Mouse (Mus musculus): ENCODE measurements around the gene Fbxo34. TPM values are rescaled to one million over a fixed set of nuclear protein-coding genes. Genes with fewer than 3 reads are reported as not detected.
A peak's percentile ranks its signal among the peaks of the same experiment; 100 is the strongest.

The Fbxo34 gene
- polyA plus RNA-seq, 1 experiment, result 30.8 TPM

- H3K27ac ChIP-seq (ENCODE audit: insufficient read depth, low read length), result no peak overlapping the region
- no peaks in the 10 kb centered on the region for H3K27me3 ChIP-seq (ENCODE audit: control insufficient read depth, insufficient read depth, low read length)
- WGBS, result 81% methylated on average over 4 of the region's 4 CpGs
- TF ChIP-seq POLR2A (IDR thresholded peaks at IDR 0.05; ENCODE audit: borderline replicate concordance, insufficient read depth, low read length) (no peak), CTCF (IDR thresholded peaks at IDR 0.05; ENCODE audit: borderline replicate concordance, insufficient read depth, low read depth, low read length) (no peak)
- DNase-seq, result no peak
- no peak overlapping the region for H3K4me3 ChIP-seq (replicated peaks; ENCODE audit: insufficient read depth, low read depth, low read length)
- H3K4me1 ChIP-seq (ENCODE audit: control insufficient read depth, insufficient read depth, low read length), result no peaks in the 10 kb centered on the region
These were observed 12.2 kb downstream of the Fbxo34 start for GRCm38 (mm10) chr14:47462453-47462852.

- Histone ChIP-seq H3K27ac (ENCODE audit: insufficient read depth, low read length) (no peak overlapping the region), H3K4me3 (replicated peaks; ENCODE audit: insufficient read depth, low read depth, low read length) (no peak overlapping the region), H3K27me3 (ENCODE audit: control insufficient read depth, insufficient read depth, low read length) (no peaks in the 10 kb centered on the region), H3K4me1 (ENCODE audit: control insufficient read depth, insufficient read depth, low read length) (no peaks in the 10 kb centered on the region)
- DNase-seq, result no peak
- 80% methylated on average over 9 of the region's 9 CpGs for WGBS
- TF ChIP-seq CTCF (IDR thresholded peaks at IDR 0.05; ENCODE audit: borderline replicate concordance, insufficient read depth, low read depth, low read length), result no peak
- no peak for TF ChIP-seq POLR2A (IDR thresholded peaks at IDR 0.05; ENCODE audit: borderline replicate concordance, insufficient read depth, low read length)
These were observed 12.7 kb downstream of the Fbxo34 start for GRCm38 (mm10) chr14:47462877-47463460.

- TF ChIP-seq POLR2A (IDR thresholded peaks at IDR 0.05; ENCODE audit: borderline replicate concordance, insufficient read depth, low read length) (no peak), CTCF (IDR thresholded peaks at IDR 0.05; ENCODE audit: borderline replicate concordance, insufficient read depth, low read depth, low read length) (no peak)
- H3K4me1 ChIP-seq (ENCODE audit: control insufficient read depth, insufficient read depth, low read length), result no peaks in the 10 kb centered on the region
- H3K4me3 ChIP-seq (replicated peaks; ENCODE audit: insufficient read depth, low read depth, low read length), result no peak overlapping the region
- no peaks in the 10 kb centered on the region for H3K27me3 ChIP-seq (ENCODE audit: control insufficient read depth, insufficient read depth, low read length)
- no peak for DNase-seq
- no peak overlapping the region for H3K27ac ChIP-seq (ENCODE audit: insufficient read depth, low read length)
- 52% methylated on average over 10 of the region's 10 CpGs for WGBS
These were observed 14.2 kb downstream of the Fbxo34 start for GRCm38 (mm10) chr14:47464426-47464825.

GRCm38 (mm10) chr14:47465468-47466175 is 15.4 kb downstream of the Fbxo34 start:
- Histone ChIP-seq H3K27ac (ENCODE audit: insufficient read depth, low read length) (no peak overlapping the region), H3K4me3 (replicated peaks; ENCODE audit: insufficient read depth, low read depth, low read length) (no peak overlapping the region), H3K27me3 (ENCODE audit: control insufficient read depth, insufficient read depth, low read length) (no peaks in the 10 kb centered on the region), H3K4me1 (ENCODE audit: control insufficient read depth, insufficient read depth, low read length) (no peaks in the 10 kb centered on the region)
- TF ChIP-seq CTCF (IDR thresholded peaks at IDR 0.05; ENCODE audit: borderline replicate concordance, insufficient read depth, low read depth, low read length), result no peak
- WGBS, result 52% methylated on average over 7 of the region's 7 CpGs
- DNase-seq, result no peak

- no peaks in the 10 kb centered on the region for H3K27me3 ChIP-seq (ENCODE audit: control insufficient read depth, insufficient read depth, low read length)
- TF ChIP-seq CTCF (IDR thresholded peaks at IDR 0.05; ENCODE audit: borderline replicate concordance, insufficient read depth, low read depth, low read length) (peak; percentile 77), POLR2A (IDR thresholded peaks at IDR 0.05; ENCODE audit: borderline replicate concordance, insufficient read depth, low read length) (peak; percentile 75)
- H3K4me1 ChIP-seq (ENCODE audit: control insufficient read depth, insufficient read depth, low read length), result peaks cover 9% of the 10 kb centered on the region
- peak overlapping the region; percentile 84 for H3K4me3 ChIP-seq (replicated peaks; ENCODE audit: insufficient read depth, low read depth, low read length)
- DNase-seq, result peak; percentile 95 to 97
- WGBS, result under 1% methylated on average over 38 of the region's 40 CpGs
- no peak overlapping the region for H3K27ac ChIP-seq (ENCODE audit: insufficient read depth, low read length)
These were observed 22.1 kb downstream of the Fbxo34 start for GRCm38 (mm10) chr14:47472359-47472742.

- DNase-seq, result peak; percentile 76 to 81
- H3K27ac ChIP-seq (ENCODE audit: insufficient read depth, low read length), result peak overlapping the region; percentile 33
- peak overlapping the region; percentile 84 for H3K4me3 ChIP-seq (replicated peaks; ENCODE audit: insufficient read depth, low read depth, low read length)
- H3K27me3 ChIP-seq (ENCODE audit: control insufficient read depth, insufficient read depth, low read length), result no peaks in the 10 kb centered on the region
- peaks cover 9% of the 10 kb centered on the region for H3K4me1 ChIP-seq (ENCODE audit: control insufficient read depth, insufficient read depth, low read length)
- TF ChIP-seq POLR2A (IDR thresholded peaks at IDR 0.05; ENCODE audit: borderline replicate concordance, insufficient read depth, low read length) (no peak), CTCF (IDR thresholded peaks at IDR 0.05; ENCODE audit: borderline replicate concordance, insufficient read depth, low read depth, low read length) (no peak)
- 1% methylated on average over 66 of the region's 69 CpGs for WGBS
These were observed 22.7 kb downstream of the Fbxo34 start for GRCm38 (mm10) chr14:47472743-47473546.

GRCm38 (mm10) chr14:47473891-47474290 is 23.7 kb downstream of the Fbxo34 start:
- TF ChIP-seq CTCF (IDR thresholded peaks at IDR 0.05; ENCODE audit: borderline replicate concordance, insufficient read depth, low read depth, low read length) (no peak), POLR2A (IDR thresholded peaks at IDR 0.05; ENCODE audit: borderline replicate concordance, insufficient read depth, low read length) (no peak)
- Histone ChIP-seq H3K4me3 (replicated peaks; ENCODE audit: insufficient read depth, low read depth, low read length) (peak overlapping the region; percentile 37), H3K4me1 (ENCODE audit: control insufficient read depth, insufficient read depth, low read length) (peaks cover 9% of the 10 kb centered on the region), H3K27ac (ENCODE audit: insufficient read depth, low read length) (no peak overlapping the region), H3K27me3 (ENCODE audit: control insufficient read depth, insufficient read depth, low read length) (no peaks in the 10 kb centered on the region)
- DNase-seq, result peak in 1 of 2 experiments; percentile 20
- 70% methylated on average over 9 of the region's 9 CpGs for WGBS

Data from cerebellum, adult 2 months (tissue).